Mouse (Mus musculus): ENCODE measurements around the gene Esr1. TPM values are rescaled to one million over a fixed set of nuclear protein-coding genes. Genes with fewer than 3 reads are reported as not detected.

Gene Esr1
- polyA plus RNA-seq, 1 experiment: 3.6 TPM

DNA sequence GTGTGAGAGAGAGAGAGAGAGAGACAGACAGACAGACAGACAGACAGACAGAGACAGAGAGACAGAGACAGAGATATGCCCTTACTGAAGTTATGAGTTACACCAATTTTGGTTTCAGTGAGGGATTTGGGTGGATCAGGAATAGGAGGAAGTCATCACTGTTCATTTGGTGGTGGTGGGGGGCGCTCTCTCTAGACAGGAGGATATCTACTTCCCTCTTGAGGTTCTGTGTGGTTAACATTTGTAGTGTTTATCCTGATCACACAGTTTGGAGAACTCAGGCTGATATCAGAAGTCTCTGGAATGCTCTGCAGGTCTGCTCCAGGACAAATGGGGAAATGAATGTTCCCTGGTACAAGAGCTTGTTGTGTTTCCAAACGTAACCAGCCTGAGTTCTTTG lies 312.2 kb downstream of the Esr1 start:
- no peak overlapping the region for H3K4me2 ChIP-seq (ENCODE audit: low read depth)
- no peak overlapping the region for H3K4me3 ChIP-seq
- no peaks in the 10 kb centered on the region for H3K79me2 ChIP-seq (ENCODE audit: control insufficient read depth, insufficient read depth)
- H3K27me3 ChIP-seq (ENCODE audit: control insufficient read depth, insufficient read depth, insufficient read length): no peaks in the 10 kb centered on the region
- H3K36me3 ChIP-seq (ENCODE audit: control insufficient read depth, insufficient read depth): no peaks in the 10 kb centered on the region
- TF ChIP-seq POLR2A (IDR thresholded peaks at IDR 0.05; ENCODE audit: insufficient read length, low read depth): no peak
- TF ChIP-seq MYOD1 (IDR thresholded peaks at IDR 0.05; ENCODE audit: control insufficient read depth in 1 of 3, insufficient read length in 2 of 3, low read depth in 2 of 3): no peak
- TF ChIP-seq USF1 (IDR thresholded peaks at IDR 0.05; ENCODE audit: low read depth): no peak
- TF ChIP-seq REST (IDR thresholded peaks at IDR 0.05; ENCODE audit: insufficient read depth, insufficient read length): no peak
- no peak for TF ChIP-seq TCF12 (IDR thresholded peaks at IDR 0.05; ENCODE audit: insufficient read depth, poor library complexity, severe bottlenecking)
- TF ChIP-seq SRF (IDR thresholded peaks at IDR 0.05; ENCODE audit: control insufficient read depth, insufficient read length, low read depth): no peak
- no peak for TF ChIP-seq MAX (IDR thresholded peaks at IDR 0.05; ENCODE audit: low read depth)
- no peak for TF ChIP-seq TCF3 (IDR thresholded peaks at IDR 0.05; ENCODE audit: insufficient read length, low read depth)
- TF ChIP-seq MYOG (IDR thresholded peaks at IDR 0.05; ENCODE audit: control insufficient read depth in 1 of 3, insufficient read depth in 1 of 3, insufficient read length in 2 of 3, low read depth in 2 of 3): no peak
- TF ChIP-seq E2F4 (IDR thresholded peaks at IDR 0.05; ENCODE audit: insufficient read depth): no peak
- TF ChIP-seq POLR2AphosphoS2 (IDR thresholded peaks at IDR 0.05; ENCODE audit: insufficient read length, low read depth): no peak
- TF ChIP-seq CEBPB (IDR thresholded peaks at IDR 0.05; ENCODE audit: insufficient read depth, poor library complexity, severe bottlenecking): no peak
- no peak overlapping the region for H3ac ChIP-seq (ENCODE audit: control insufficient read depth, insufficient read length)

GRCm38 (mm10) chr10:4924391-4924790 lies 313.0 kb downstream of the Esr1 start:
- H3K79me2 ChIP-seq (ENCODE audit: control insufficient read depth, insufficient read depth): no peaks in the 10 kb centered on the region
- H3K36me3 ChIP-seq (ENCODE audit: control insufficient read depth, insufficient read depth): no peaks in the 10 kb centered on the region
- TF ChIP-seq MYOG (IDR thresholded peaks at IDR 0.05; ENCODE audit: control insufficient read depth in 1 of 3, insufficient read depth in 1 of 3, insufficient read length in 2 of 3, low read depth in 2 of 3) (no peak), POLR2A (IDR thresholded peaks at IDR 0.05; ENCODE audit: insufficient read length, low read depth) (no peak), USF1 (IDR thresholded peaks at IDR 0.05; ENCODE audit: low read depth) (no peak), CEBPB (IDR thresholded peaks at IDR 0.05; ENCODE audit: insufficient read depth, poor library complexity, severe bottlenecking) (no peak), SRF (IDR thresholded peaks at IDR 0.05; ENCODE audit: control insufficient read depth, insufficient read length, low read depth) (no peak), TCF3 (IDR thresholded peaks at IDR 0.05; ENCODE audit: insufficient read length, low read depth) (no peak), POLR2AphosphoS2 (IDR thresholded peaks at IDR 0.05; ENCODE audit: insufficient read length, low read depth) (no peak), E2F4 (IDR thresholded peaks at IDR 0.05; ENCODE audit: insufficient read depth) (no peak), REST (IDR thresholded peaks at IDR 0.05; ENCODE audit: insufficient read depth, insufficient read length) (no peak), MAX (IDR thresholded peaks at IDR 0.05; ENCODE audit: low read depth) (no peak), MYOD1 (IDR thresholded peaks at IDR 0.05; ENCODE audit: control insufficient read depth in 1 of 3, insufficient read length in 2 of 3, low read depth in 2 of 3) (no peak), TCF12 (IDR thresholded peaks at IDR 0.05; ENCODE audit: insufficient read depth, poor library complexity, severe bottlenecking) (no peak)
- no peak overlapping the region for H3K4me2 ChIP-seq (ENCODE audit: low read depth)
- no peaks in the 10 kb centered on the region for H3K27me3 ChIP-seq (ENCODE audit: control insufficient read depth, insufficient read depth, insufficient read length)
- H3ac ChIP-seq (ENCODE audit: control insufficient read depth, insufficient read length): no peak overlapping the region
- no peak overlapping the region for H3K4me3 ChIP-seq

DNA sequence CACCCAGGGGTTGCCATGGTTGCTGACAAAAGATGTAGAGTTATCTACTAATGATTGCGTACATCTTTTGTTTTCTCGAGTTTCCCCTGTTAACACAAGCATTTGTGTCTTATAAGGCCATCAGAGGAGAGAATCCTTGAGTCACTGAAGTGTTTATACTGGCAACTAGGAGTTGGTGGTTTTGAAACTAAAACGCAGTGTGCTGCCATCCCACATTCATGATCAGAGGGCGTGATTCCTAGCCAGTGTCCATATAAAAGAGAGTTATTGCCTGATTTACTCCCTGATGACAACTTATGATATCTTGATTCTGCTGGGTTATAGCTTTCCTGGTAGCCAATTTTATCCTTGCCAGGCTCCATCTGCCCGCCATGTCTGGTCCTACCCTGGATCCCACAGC lies 331.8 kb downstream of the Esr1 start:
- no peak overlapping the region for H3K4me3 ChIP-seq
- TF ChIP-seq POLR2A (IDR thresholded peaks at IDR 0.05; ENCODE audit: insufficient read length, low read depth) (no peak), TCF3 (IDR thresholded peaks at IDR 0.05; ENCODE audit: insufficient read length, low read depth) (no peak), TCF12 (IDR thresholded peaks at IDR 0.05; ENCODE audit: insufficient read depth, poor library complexity, severe bottlenecking) (no peak), POLR2AphosphoS2 (IDR thresholded peaks at IDR 0.05; ENCODE audit: insufficient read length, low read depth) (no peak), MYOD1 (IDR thresholded peaks at IDR 0.05; ENCODE audit: control insufficient read depth in 1 of 3, insufficient read length in 2 of 3, low read depth in 2 of 3) (no peak), E2F4 (IDR thresholded peaks at IDR 0.05; ENCODE audit: insufficient read depth) (no peak), MAX (IDR thresholded peaks at IDR 0.05; ENCODE audit: low read depth) (no peak), USF1 (IDR thresholded peaks at IDR 0.05; ENCODE audit: low read depth) (no peak), CEBPB (IDR thresholded peaks at IDR 0.05; ENCODE audit: insufficient read depth, poor library complexity, severe bottlenecking) (no peak), MYOG (IDR thresholded peaks at IDR 0.05; ENCODE audit: control insufficient read depth in 1 of 3, insufficient read depth in 1 of 3, insufficient read length in 2 of 3, low read depth in 2 of 3) (no peak), SRF (IDR thresholded peaks at IDR 0.05; ENCODE audit: control insufficient read depth, insufficient read length, low read depth) (no peak), REST (IDR thresholded peaks at IDR 0.05; ENCODE audit: insufficient read depth, insufficient read length) (no peak)
- H3K4me2 ChIP-seq (ENCODE audit: low read depth): peak overlapping the region; percentile 2
- H3ac ChIP-seq (ENCODE audit: control insufficient read depth, insufficient read length): no peak overlapping the region
- H3K27me3 ChIP-seq (ENCODE audit: control insufficient read depth, insufficient read depth, insufficient read length): no peaks in the 10 kb centered on the region
- no peaks in the 10 kb centered on the region for H3K79me2 ChIP-seq (ENCODE audit: control insufficient read depth, insufficient read depth)
- H3K36me3 ChIP-seq (ENCODE audit: control insufficient read depth, insufficient read depth): no peaks in the 10 kb centered on the region

- no peak overlapping the region for H3K4me3 ChIP-seq
- no peak overlapping the region for H3K4me2 ChIP-seq (ENCODE audit: low read depth)
- H3K36me3 ChIP-seq (ENCODE audit: control insufficient read depth, insufficient read depth): no peaks in the 10 kb centered on the region
- no peak overlapping the region for H3ac ChIP-seq (ENCODE audit: control insufficient read depth, insufficient read length)
- H3K79me2 ChIP-seq (ENCODE audit: control insufficient read depth, insufficient read depth): no peaks in the 10 kb centered on the region
- no peaks in the 10 kb centered on the region for H3K27me3 ChIP-seq (ENCODE audit: control insufficient read depth, insufficient read depth, insufficient read length)
- no peak for TF ChIP-seq POLR2AphosphoS2 (IDR thresholded peaks at IDR 0.05; ENCODE audit: insufficient read length, low read depth)
- no peak for TF ChIP-seq TCF12 (IDR thresholded peaks at IDR 0.05; ENCODE audit: insufficient read depth, poor library complexity, severe bottlenecking)
- TF ChIP-seq CEBPB (IDR thresholded peaks at IDR 0.05; ENCODE audit: insufficient read depth, poor library complexity, severe bottlenecking): no peak
- no peak for TF ChIP-seq REST (IDR thresholded peaks at IDR 0.05; ENCODE audit: insufficient read depth, insufficient read length)
- TF ChIP-seq TCF3 (IDR thresholded peaks at IDR 0.05; ENCODE audit: insufficient read length, low read depth): no peak
- TF ChIP-seq SRF (IDR thresholded peaks at IDR 0.05; ENCODE audit: control insufficient read depth, insufficient read length, low read depth): no peak
- no peak for TF ChIP-seq E2F4 (IDR thresholded peaks at IDR 0.05; ENCODE audit: insufficient read depth)
- TF ChIP-seq MAX (IDR thresholded peaks at IDR 0.05; ENCODE audit: low read depth): no peak
- no peak for TF ChIP-seq MYOD1 (IDR thresholded peaks at IDR 0.05; ENCODE audit: control insufficient read depth in 1 of 3, insufficient read length in 2 of 3, low read depth in 2 of 3)
- TF ChIP-seq POLR2A (IDR thresholded peaks at IDR 0.05; ENCODE audit: insufficient read length, low read depth): no peak
- TF ChIP-seq USF1 (IDR thresholded peaks at IDR 0.05; ENCODE audit: low read depth): no peak
- no peak for TF ChIP-seq MYOG (IDR thresholded peaks at IDR 0.05; ENCODE audit: control insufficient read depth in 1 of 3, insufficient read depth in 1 of 3, insufficient read length in 2 of 3, low read depth in 2 of 3)
These were observed 333.3 kb downstream of the Esr1 start for GRCm38 (mm10) chr10:4944725-4945124.
